Mouse (Mus musculus) CD4-positive, CD25-positive, alpha-beta regulatory T cell, adult 4 months (primary cell): ENCODE results near the gene Ywhag. TPM values are rescaled to one million over a fixed set of nuclear protein-coding genes. Genes with fewer than 3 reads are reported as not detected.

Source experiments
- ATAC-seq: one replicate; pipeline ENCODE4 v1.8.0; 2017
- polyA plus RNA-seq, 2 experiments: library from polyadenylated mRNA; unstranded; fragments of 100-300 nt; shearing (Covaris generic); gene quantifications; one replicate each; pipeline ENCODE4 v1.2.1; 2017

The Ywhag gene
- polyA plus RNA-seq, 2 experiments from 2014 or later: 29.6 to 47.8 TPM

- ATAC-seq: no peak
These were observed 23.6 kb downstream of the Ywhag start for GRCm38 (mm10) chr5:135910813-135911212.

- ATAC-seq: no peak
These were observed 24.8 kb downstream of the Ywhag start for GRCm38 (mm10) chr5:135909646-135910045.

DNA sequence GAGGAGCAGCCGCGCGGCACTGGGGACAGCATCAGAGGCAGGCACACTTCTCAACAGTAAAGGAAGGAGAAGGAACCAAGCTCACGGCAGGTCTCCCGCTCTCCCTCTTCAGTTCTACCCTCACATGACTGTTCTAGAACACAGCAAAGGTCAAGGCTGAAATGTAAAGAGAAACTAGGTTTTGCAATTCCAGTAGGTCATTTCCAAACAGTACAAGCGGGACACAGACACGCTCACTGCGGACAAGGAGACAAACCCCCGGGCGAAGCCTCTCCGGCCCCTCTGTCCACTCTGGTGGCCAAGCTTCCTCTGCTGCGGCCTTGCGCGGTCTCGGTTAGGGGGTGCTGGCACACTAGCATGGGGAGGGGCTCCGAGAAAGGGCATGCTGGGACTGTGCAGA lies 25.4 kb downstream of the Ywhag start:
- ATAC-seq: no peak

DNA sequence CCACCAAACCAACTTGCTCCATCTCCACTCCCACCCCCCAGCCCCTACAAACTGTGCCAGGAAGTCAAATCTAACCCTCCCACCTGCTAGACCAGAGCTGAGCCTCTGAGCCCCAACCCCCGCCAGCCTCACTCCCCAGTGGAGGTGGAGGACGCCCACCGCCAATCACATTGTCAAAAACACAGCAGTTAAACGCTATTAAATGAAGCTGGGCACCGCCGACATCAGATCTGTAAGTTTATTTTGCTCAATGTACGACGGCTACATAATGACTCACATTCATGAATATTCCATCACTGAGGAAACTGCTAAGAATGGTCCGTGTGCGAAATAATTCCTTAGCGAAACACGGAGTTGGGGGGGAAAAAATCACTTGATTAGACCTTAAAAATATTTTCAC lies 26.2 kb downstream of the Ywhag start:
- no peak for ATAC-seq

DNA sequence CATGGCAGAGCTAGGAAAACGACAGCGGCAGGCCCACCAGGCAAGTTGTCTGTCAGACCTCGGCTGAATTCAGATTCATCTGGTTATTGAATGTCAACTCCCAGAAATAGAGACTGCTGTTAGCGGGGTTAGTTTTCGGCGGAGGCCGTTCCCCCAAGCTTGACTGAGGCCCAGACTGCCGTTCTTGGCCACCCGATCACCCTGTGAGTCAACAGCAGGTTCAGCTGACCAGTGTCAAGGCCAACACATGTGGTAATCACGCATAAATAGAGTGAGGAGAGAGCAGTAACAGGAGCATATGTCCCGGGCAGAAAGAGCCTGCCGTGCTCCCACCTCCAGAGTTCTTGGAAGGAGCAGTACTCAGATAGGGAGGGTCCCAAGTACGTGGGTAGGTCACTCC lies 27.2 kb downstream of the Ywhag start:
- ATAC-seq: no peak

GRCm38 (mm10) chr5:135906846-135907245 lies 27.6 kb downstream of the Ywhag start:
- ATAC-seq: no peak

GRCm38 (mm10) chr5:135905320-135906225 lies 28.8 kb downstream of the Ywhag start:
- no peak for ATAC-seq

GRCm38 (mm10) chr5:135904259-135904658 lies 30.2 kb downstream of the Ywhag start:
- ATAC-seq: no peak

- ATAC-seq: peak; percentile 62
These were observed 30.8 kb downstream of the Ywhag start for GRCm38 (mm10) chr5:135903551-135904151.

DNA sequence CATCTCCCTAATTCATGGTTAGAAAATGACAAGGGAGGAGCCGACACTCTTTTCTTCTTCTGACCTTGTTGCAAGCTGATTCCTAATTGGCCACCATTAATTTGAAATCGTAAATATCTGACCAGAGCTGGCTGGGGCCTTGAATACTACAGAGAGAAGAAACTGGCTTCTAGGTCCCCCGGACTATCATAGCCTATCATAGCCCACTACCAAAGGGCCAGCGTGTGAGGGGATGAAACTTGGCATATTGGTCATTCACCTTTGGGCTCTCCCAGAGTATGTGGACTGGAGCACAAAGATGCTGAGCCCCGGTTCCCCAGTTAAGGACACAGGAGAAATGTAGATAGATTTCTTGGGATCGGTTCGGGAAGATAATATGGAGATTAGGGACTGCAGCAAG lies 31.4 kb downstream of the Ywhag start:
- ATAC-seq: no peak

GRCm38 (mm10) chr5:135901354-135902095 lies 32.9 kb downstream of the Ywhag start:
- no peak for ATAC-seq

DNA sequence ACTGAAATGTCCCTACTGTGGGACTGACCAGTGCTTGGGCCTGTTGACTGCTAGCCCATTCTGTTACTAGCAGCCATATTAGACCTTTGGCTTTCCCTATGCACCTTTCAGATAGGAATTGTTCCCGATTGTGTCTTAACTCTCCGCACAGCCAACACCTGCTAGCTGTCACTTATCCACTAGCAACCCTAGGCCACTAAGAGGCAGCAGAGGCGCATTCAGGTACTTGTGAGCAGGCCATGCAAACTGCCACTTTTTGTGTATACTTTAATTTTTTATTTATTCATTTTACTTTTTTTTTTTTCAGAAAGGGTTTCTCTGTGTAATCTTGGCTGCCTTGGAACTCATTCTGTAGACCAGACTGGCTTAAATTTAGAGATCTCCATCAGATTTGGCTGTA lies 33.7 kb downstream of the Ywhag start:
- ATAC-seq: no peak

- no peak for ATAC-seq
These were observed 34.6 kb downstream of the Ywhag start for GRCm38 (mm10) chr5:135899833-135900232.

GRCm38 (mm10) chr5:135898995-135899394 lies 35.4 kb downstream of the Ywhag start:
- no peak for ATAC-seq

DNA sequence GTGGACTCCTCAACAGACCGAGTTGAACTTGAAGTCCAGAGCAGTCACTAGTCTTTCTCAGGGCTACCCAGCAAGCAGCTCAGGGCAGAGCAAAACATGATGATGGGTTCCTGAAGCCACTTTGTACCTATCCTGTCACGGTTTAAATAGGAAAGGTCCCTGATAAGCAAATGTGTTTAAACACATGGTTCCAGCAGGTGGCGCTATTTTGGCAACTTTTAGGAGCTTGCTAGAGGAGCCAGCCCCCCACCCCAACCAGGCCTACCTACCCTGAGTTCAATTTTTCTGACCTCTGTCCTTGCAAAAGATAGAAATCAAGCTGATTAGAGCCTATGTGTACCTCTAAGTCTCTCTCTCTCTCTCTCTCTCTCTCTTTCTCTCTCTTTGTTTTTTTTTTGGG lies 36.4 kb downstream of the Ywhag start:
- no peak for ATAC-seq

DNA sequence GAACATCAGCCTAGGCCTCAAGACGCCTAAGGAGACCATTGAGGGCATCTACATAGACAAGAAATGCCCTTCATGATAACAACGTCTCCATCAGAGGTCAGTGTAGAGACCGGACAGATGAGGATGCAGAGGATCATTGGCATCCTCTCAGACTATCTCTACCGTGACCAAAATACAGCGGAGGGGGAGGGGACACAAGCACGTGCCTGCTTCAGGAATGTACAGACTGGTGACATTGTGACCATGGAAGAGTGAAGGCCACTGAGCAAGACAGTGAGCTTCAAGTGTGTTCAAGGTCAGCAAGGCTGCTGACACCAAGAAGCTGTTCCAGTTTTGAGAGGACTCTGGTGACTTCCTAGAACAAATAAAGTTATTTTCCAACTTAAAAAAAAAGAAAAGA lies 39.5 kb downstream of the Ywhag start:
- ATAC-seq: no peak

DNA sequence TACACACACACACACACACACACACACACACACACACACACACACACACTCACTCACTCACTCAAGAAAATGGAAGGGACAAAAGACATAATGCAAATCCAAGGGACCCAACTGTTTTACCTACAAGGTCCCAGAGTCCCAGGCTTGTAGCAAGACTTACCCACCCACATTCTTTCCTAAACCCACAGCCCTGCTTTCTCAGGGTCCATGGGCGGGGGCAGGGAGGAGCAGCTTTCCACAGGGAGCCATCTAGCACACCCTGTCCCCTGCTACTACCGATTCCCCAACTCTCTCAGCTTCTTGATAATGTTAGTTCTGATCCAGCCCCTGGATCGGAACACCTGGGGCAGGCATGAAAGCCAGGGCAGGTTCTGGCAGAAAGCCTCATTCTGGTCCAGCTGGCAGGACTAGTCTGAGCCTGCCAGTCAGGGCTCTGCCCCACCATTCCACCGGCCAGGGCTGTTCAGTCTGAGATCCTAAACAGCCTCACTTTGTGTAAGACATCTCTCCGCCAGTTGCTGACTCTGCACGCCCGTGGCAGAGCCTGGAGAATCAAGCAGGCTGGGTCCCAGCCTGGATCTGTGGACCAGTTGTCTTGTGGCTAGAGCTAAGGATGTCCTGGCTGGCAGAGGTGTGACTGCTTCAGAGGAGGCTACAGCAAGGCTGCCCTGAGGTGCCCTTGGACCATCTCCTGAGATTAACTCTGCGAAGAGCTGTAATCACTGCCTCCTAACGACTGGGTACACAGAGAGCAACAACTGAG lies 41.6 kb downstream of the Ywhag start:
- ATAC-seq: no peak

DNA sequence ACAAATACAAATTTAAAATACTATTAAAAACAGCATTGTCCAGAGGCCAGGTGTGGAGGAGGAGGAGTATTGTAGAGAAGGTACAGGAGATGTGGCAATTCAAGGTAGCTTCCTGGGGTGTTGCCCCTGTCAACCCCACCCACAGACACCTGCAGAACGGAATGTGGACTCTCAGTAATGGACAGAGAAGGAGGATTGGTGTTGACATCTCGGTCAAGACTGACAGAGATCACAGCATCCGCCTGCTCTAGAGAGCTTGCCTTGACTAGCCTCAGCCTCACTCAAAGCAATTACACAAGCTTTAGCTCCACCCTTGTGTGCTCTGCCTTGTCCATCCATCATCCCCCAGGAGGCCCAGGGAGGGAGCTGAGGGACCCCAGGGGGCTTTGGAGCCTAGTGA lies 43.5 kb downstream of the Ywhag start:
- no peak for ATAC-seq

DNA sequence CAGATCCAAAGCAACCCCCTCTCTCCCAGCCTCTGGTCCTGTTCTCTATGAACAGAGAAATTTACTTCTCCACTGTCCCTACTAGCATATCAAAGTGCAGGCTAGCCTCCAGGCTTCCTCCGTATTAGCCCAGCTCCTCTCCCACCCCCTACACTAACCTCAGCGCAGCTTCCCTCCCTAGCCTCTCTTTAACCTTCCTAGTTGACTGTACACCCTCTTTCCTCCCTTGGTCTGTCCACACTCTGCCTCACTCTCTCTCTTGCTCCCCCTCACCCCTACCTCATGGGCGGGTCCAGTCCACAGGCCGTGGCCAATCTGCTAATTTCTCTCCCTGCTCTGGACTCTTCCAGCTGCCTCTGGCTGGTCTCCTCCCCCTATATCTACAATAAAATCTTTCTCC lies 44.1 kb downstream of the Ywhag start:
- ATAC-seq: no peak

- ATAC-seq: no peak
These were observed 45.8 kb downstream of the Ywhag start for GRCm38 (mm10) chr5:135888405-135889215.

- peak; percentile 45 for ATAC-seq
These were observed 46.7 kb downstream of the Ywhag start, which contains the start of gene Hspb1 for GRCm38 (mm10) chr5:135887675-135888102. TSS of gene Hspb1 (plus strand) at chr5:135887919.

DNA sequence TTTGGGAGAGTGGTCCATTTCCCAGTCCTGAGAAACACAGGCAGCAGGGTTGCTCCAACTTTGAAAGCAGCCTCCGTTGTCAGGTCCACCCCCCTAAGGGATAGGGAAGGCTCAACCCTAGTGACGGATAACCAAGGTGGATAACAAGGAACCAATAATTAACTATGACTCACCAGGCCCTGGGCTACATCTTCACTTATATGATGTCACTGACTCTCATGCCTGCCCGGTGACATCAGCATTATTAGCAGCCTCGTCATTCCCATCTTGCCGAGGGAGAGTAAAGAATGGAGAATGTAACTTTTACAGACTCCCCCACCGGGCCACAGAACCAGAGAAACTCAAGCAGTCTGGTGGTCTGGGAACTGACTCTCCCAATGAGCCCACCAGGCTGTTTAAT lies 49.8 kb downstream of the Ywhag start:
- no peak for ATAC-seq
